Comparison of ENCODE assay signal across 14 mouse cellular contexts in the genomic region with DNA sequence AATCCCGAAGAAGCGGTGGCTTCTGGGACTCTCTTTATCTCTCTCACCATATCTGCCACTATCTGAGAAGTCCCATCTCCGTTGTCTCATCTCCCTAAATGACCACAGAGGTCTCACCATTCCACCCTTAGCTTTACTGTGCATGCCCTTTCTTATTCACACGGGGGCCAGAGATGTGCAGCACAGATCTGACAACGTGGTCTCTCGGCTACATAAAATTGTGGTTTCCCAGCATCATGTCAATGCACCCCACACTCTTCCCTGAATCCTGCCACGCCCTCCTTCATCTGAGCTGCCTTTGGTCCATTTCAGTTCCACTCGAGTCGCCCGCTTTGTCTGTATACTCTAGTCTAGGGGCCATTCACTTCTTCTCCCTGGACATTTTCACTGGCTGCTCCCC.
DNase-seq lines count a peak whose midpoint lies in the region; ATAC-seq lines count a peak whose summit lies in the region.
"Had no signal": no experiment of that assay in that cellular context is flagged by ENCODE, and none has a peak within 500 bp of the region (broad histone marks: within the 10 kb centered on the region; RNA-seq: fewer than 3 reads in every experiment).

No protein-coding gene starts in this region.

- no peak overlapping the region for H3K27ac ChIP-seq in heart, embryonic 12.5 days (ENCODE audit: poor library complexity, severe bottlenecking)
- no peak overlapping the region for H3K27ac ChIP-seq in midbrain, embryonic 11.5 days (ENCODE audit: low read depth, low read length)
- H3K27ac ChIP-seq in midbrain, embryonic 13.5 days: no peak overlapping the region

- no peak overlapping the region for H3K4me2 ChIP-seq in heart, embryonic 12.5 days
- H3K4me2 ChIP-seq in midbrain, embryonic 11.5 days: no peak overlapping the region
- no peak overlapping the region for H3K4me2 ChIP-seq in midbrain, embryonic 13.5 days (replicated peaks)

- no peaks in the 10 kb centered on the region for H3K36me3 ChIP-seq in heart, embryonic 12.5 days
- no peaks in the 10 kb centered on the region for H3K36me3 ChIP-seq in midbrain, embryonic 11.5 days (ENCODE audit: control insufficient read depth, insufficient read depth, low read length)
- H3K36me3 ChIP-seq in midbrain, embryonic 13.5 days: 0 out of 2 replicates have a peak, but pooled peaks cover under 1% of the 10 kb centered on the region
- H3K36me3 ChIP-seq: G1E had no signal

- WGBS in heart, embryonic 12.5 days: 63% methylated on average over 10 of the region's 10 CpGs
- 86% methylated on average over 10 of the region's 10 CpGs for WGBS in midbrain, embryonic 11.5 days
- 78% methylated on average over 10 of the region's 10 CpGs for WGBS in midbrain, embryonic 13.5 days

- no peak overlapping the region for H3K9ac ChIP-seq in heart, embryonic 12.5 days
- H3K9ac ChIP-seq in midbrain, embryonic 11.5 days (ENCODE audit: low read length): no peak overlapping the region
- H3K9ac ChIP-seq in midbrain, embryonic 13.5 days (replicated peaks): no peak overlapping the region

- peaks cover 26% of the 10 kb centered on the region for H3K4me1 ChIP-seq in heart, embryonic 12.5 days (replicated peaks)
- H3K4me1 ChIP-seq in midbrain, embryonic 11.5 days (ENCODE audit: control insufficient read depth, insufficient read depth, low read length): peaks cover 3% of the 10 kb centered on the region; the same call in 1 of the 2 replicates
- H3K4me1 ChIP-seq in midbrain, embryonic 13.5 days (replicated peaks): peaks cover 24% of the 10 kb centered on the region

- DNase-seq in heart, adult 11 months: peak; percentile 81
- peak; percentile 79 for DNase-seq in midbrain, embryonic 11.5 days (ENCODE audit: low spot score, missing footprints)
- DNase-seq: adrenal gland, adult 8-10 months; B cell, adult 2 months; cerebellum, adult 11 months; cerebellum, adult 11-12 months; cerebellum, adult 18-20 months had no signal

- no peak for ATAC-seq in heart, embryonic 12.5 days (ENCODE audit: insufficient number of reproducible peaks, low FRiP score)
- ATAC-seq in midbrain, embryonic 11.5 days (ENCODE audit: low FRiP score): no peak
- ATAC-seq in midbrain, embryonic 13.5 days: no peak
- ATAC-seq: activated CD4-positive, CD25-positive, alpha-beta regulatory T cell, adult 4 months; CD4-positive, CD25-positive, alpha-beta regulatory T cell, adult 4 months; Patski had no signal

- H3K4me3 ChIP-seq in heart, embryonic 12.5 days: no peak overlapping the region
- no peak overlapping the region for H3K4me3 ChIP-seq in midbrain, embryonic 11.5 days (ENCODE audit: low read depth, low read length)
- H3K4me3 ChIP-seq in midbrain, embryonic 13.5 days (replicated peaks): no peak overlapping the region

- H3K9me3 ChIP-seq in heart, embryonic 12.5 days (replicated peaks): no peaks in the 10 kb centered on the region
- H3K9me3 ChIP-seq in midbrain, embryonic 11.5 days (ENCODE audit: control insufficient read depth, low read length): no peaks in the 10 kb centered on the region
- H3K9me3 ChIP-seq in midbrain, embryonic 13.5 days: no peaks in the 10 kb centered on the region

- no peaks in the 10 kb centered on the region for H3K27me3 ChIP-seq in heart, embryonic 12.5 days (replicated peaks)
- H3K27me3 ChIP-seq in midbrain, embryonic 11.5 days (ENCODE audit: control insufficient read depth, insufficient read depth, low read length): no peaks in the 10 kb centered on the region
- H3K27me3 ChIP-seq in midbrain, embryonic 13.5 days: no peaks in the 10 kb centered on the region
- H3K27me3 ChIP-seq: CH12.LX, Patski had no signal
